Mouse (Mus musculus): ENCODE data around the gene Atp6v1g1.

The Atp6v1g1 gene

GRCm38 (mm10) chr4:63546441-63547055 is 2.0 kb downstream of the Atp6v1g1 start:
- no peak for DNase-seq (ENCODE audit: low spot score)

GRCm38 (mm10) chr4:63547799-63548198 is 3.2 kb downstream of the Atp6v1g1 start:
- no peak for DNase-seq (ENCODE audit: low spot score)

- DNase-seq (ENCODE audit: low spot score), result no peak
Observed at GRCm38 (mm10) chr4:63548491-63548890, 3.9 kb downstream of the Atp6v1g1 start.

- DNase-seq (ENCODE audit: low spot score), result no peak
Observed at GRCm38 (mm10) chr4:63550908-63551307, 6.3 kb downstream of the Atp6v1g1 start.

DNA sequence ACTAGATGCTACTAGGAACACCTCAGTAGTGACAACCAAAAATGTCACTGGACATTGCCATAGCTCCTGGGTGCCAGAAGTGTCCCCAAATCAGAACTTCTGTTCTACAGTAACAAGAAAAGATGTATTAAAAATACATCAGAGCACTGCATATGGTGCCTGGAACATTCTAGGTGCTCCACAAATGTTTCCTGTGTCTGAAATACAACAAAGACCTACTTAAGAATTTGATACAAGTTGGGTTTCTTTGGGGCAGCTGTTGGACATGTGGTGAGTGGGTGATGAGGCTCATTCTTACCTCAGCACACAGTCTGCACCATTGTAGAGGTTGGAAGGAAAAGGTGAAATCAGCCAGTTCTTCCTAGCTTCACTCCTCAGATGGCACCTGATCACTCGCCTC is 8.3 kb downstream of the Atp6v1g1 start:
- no peak for DNase-seq (ENCODE audit: low spot score)

GRCm38 (mm10) chr4:63553789-63554576 is 9.4 kb downstream of the Atp6v1g1 start:
- no peak for DNase-seq (ENCODE audit: low spot score)

GRCm38 (mm10) chr4:63554616-63555015 is 10.0 kb downstream of the Atp6v1g1 start:
- DNase-seq (ENCODE audit: low spot score), result no peak

DNA sequence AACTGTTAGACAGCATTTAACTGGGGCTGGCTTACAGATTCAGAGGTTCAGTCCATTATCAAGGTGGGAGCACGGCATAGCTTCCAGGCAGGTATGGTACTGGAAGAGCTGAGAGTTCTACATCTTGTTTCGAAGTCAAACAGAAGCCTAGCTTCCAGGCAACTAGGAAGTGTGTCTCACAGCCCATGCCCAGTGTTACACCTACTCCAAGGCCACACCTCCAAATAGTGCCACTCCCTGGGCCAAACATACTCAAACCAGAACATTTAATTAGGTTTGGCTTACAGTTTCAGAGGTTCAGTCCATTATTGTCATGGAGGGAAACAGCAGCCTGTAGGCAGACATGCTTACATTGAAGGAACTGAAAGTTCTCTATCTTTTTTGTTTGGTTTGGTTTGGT is 10.5 kb downstream of the Atp6v1g1 start:
- no peak for DNase-seq (ENCODE audit: low spot score)

DNA sequence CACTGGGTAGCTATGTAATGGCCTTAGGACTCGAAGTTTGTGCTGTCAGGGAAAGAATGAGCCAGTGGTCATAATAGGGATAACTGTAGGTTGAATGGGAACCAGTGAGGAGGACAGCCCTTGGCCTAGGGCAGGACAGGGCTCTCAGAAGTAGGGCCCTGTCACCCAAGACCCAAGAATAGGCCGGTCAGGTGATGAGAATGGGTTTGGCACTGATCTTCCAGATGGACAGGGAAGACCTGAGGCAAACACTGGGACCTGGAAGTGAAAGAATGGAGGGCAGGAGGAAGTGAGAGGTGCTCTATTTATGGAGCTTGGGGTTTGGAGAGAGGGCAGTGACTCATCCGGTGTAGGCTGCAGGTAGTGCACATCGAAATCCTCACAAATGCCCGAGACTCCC is 12.1 kb downstream of the Atp6v1g1 start:
- no peak for DNase-seq (ENCODE audit: low spot score)

- no peak for DNase-seq (ENCODE audit: low spot score)
Observed at GRCm38 (mm10) chr4:63557124-63558059, 12.8 kb downstream of the Atp6v1g1 start.

GRCm38 (mm10) chr4:63558407-63559081 is 14.0 kb downstream of the Atp6v1g1 start, which contains the start of gene Tmem268:
Gene Tmem268 (plus strand): TSS chr4:63558781.
- DNase-seq (ENCODE audit: low spot score), result no peak

- DNase-seq (ENCODE audit: low spot score), result no peak
Observed at GRCm38 (mm10) chr4:63559127-63559697, 14.6 kb downstream of the Atp6v1g1 start.

DNA sequence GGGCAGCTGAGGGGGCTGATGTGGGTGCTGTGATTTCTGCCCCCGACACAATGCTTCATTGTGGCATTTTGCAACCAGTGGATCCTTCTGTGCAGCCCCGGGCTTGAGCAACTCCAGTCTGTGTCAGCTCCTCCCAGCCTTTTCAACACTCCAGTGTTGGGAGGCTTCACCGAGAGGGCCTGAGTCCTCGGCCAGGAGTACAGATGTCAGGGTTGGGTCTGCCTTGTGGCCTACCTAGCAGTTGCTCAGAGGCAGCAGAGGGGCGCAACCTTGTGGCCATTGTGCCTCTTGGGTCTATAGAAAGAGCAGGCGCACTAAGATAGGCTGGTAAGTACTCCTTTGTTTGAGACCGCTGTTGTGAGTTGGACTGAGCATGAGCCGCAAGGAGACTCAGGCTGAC is 15.5 kb downstream of the Atp6v1g1 start:
- DNase-seq (ENCODE audit: low spot score), result no peak

GRCm38 (mm10) chr4:63561861-63562675 is 17.5 kb downstream of the Atp6v1g1 start:
- no peak for DNase-seq (ENCODE audit: low spot score)

- no peak for DNase-seq (ENCODE audit: low spot score)
Observed at GRCm38 (mm10) chr4:63562742-63563141, 18.2 kb downstream of the Atp6v1g1 start.

GRCm38 (mm10) chr4:63567712-63568390 is 23.3 kb downstream of the Atp6v1g1 start:
- DNase-seq (ENCODE audit: low spot score), result no peak

DNA sequence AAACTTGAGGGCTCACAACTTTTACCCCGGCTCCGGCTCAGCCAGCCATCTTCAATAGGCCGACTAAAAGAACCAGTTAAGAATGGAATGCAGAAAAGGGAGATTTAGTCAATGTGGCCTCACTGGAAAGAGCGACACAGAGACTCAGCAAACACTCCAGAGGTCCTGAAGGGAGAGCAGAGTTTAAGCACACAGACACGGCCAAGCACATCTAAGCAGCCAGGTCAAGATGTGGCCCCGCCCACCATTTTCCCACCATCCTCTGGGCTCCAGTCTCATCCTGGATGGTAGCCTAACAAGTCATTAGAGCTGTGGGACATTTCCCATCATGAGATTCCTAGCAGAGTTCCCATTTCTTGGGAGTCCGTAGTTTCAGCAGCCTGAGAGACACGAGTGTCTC is 24.8 kb downstream of the Atp6v1g1 start:
- DNase-seq (ENCODE audit: low spot score), result no peak

GRCm38 (mm10) chr4:63570208-63570781 is 25.7 kb downstream of the Atp6v1g1 start:
- DNase-seq (ENCODE audit: low spot score), result no peak

DNA sequence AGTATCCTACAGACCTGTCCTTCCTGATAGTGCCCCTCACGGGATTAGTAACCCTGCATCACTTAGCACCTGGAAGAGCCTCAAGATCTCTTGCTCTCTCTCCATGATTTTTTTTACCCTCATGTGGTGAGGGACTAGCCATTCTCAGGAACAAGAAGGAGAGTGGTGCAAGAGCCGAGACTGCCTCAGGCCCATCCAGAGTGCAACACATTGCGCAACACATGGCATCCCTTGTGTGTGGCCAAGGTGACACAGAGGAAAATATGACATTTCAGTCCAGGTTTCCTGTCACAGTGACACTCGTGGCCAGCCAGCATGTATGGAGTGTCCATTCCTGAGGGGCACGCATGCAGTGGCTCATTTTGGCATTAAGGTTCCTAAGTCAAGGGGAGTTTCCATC is 28.0 kb downstream of the Atp6v1g1 start:
- DNase-seq (ENCODE audit: low spot score), result no peak

- DNase-seq (ENCODE audit: low spot score), result no peak
Observed at GRCm38 (mm10) chr4:63579649-63580048, 35.1 kb downstream of the Atp6v1g1 start.

Measured in left cerebral cortex, adult 11 months (tissue).